ENCODE assay signal across 16 mouse cellular contexts in the genomic region with DNA sequence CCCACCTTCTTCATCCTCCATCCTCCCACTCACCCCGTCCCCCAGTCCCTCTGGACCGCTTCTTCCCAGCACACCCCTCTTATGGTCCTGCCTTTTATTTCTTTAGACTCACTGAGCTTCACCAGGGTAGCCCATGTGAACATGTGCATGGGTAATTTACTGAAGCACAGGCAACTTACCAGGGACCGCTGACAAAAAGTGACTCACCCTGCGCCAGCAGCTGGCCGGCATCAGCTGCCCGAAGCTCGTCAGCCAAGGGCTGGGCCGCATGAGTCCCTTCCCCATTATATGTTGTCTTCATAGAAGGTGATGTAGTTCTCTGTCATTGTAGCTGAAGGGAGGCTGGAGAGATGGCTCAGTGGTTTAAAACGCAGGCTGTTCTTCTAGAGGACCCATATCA.
DNase-seq lines count a peak whose midpoint lies in the region; ATAC-seq and TF ChIP-seq lines count a peak whose summit lies in the region.
"Had no signal": no experiment of that assay in that cellular context is flagged by ENCODE, and none has a peak within 500 bp of the region (broad histone marks: within the 10 kb centered on the region; RNA-seq: fewer than 3 reads in every experiment).

No protein-coding gene starts in this region.

- intact Hi-C loops in gastrocnemius, adult 2 months (cut with DNase I) = loop anchor here (2.0 kb wide), 1 partner anchor 323 kb away; no protein-coding TSS in a partner anchor
- intact Hi-C loops in heart, adult 2 months (cut with DNase I) = no loop called here

- no peaks in the 10 kb centered on the region for H3K79me2 ChIP-seq in heart, adult 2 months (replicated peaks; ENCODE audit: control insufficient read depth, insufficient read depth, low read length)

- peak; percentile 39 for DNase-seq in gastrocnemius, adult 2 months
- DNase-seq in gastrocnemius, adult 18-20 months (ENCODE audit: low spot score) = no peak
- peak; percentile 18 to 36 for DNase-seq in heart, adult 2 months
- DNase-seq in heart, postnatal 4 days = no peak
- DNase-seq in stomach, postnatal 0 days (ENCODE audit: low spot score) = no peak
- DNase-seq: adrenal gland, adult 2 months; adrenal gland, postnatal 25 days; cerebellum, adult 2 months; cerebellum, postnatal 14 days; forebrain, postnatal 0 days had no signal

- no peaks in the 10 kb centered on the region for H3K4me1 ChIP-seq in heart, adult 2 months (ENCODE audit: control insufficient read depth, insufficient read depth, low read length)
- H3K4me1 ChIP-seq in liver, embryonic 15.5 days (replicated peaks) = peaks cover 41% of the 10 kb centered on the region
- H3K4me1 ChIP-seq in liver, embryonic 12.5 days = peaks cover 41% of the 10 kb centered on the region
- no peaks in the 10 kb centered on the region for H3K4me1 ChIP-seq in stomach, postnatal 0 days (replicated peaks; ENCODE audit: control insufficient read depth, insufficient read depth)

- no peak for ATAC-seq in liver, embryonic 15.5 days (ENCODE audit: insufficient read depth)
- no peak for ATAC-seq in liver, embryonic 12.5 days
- ATAC-seq in stomach, postnatal 0 days (ENCODE audit: low FRiP score, low TSS enrichment) = no peak
- ATAC-seq: forebrain, postnatal 0 days; intestine, embryonic 16.5 days had no signal

- H3K9ac ChIP-seq in heart, adult 2 months (ENCODE audit: low read depth, low read length) = no peak overlapping the region
- no peak overlapping the region for H3K9ac ChIP-seq in liver, embryonic 15.5 days
- no peak overlapping the region for H3K9ac ChIP-seq in liver, embryonic 12.5 days
- no peak overlapping the region for H3K9ac ChIP-seq in stomach, postnatal 0 days (ENCODE audit: low read length)
- H3K9ac ChIP-seq: embryonic facial prominence, embryonic 12.5 days; forebrain, postnatal 0 days; heart, embryonic 12.5 days; hindbrain, embryonic 15.5 days had no signal

- no peaks in the 10 kb centered on the region for H3K9me3 ChIP-seq in liver, embryonic 15.5 days (replicated peaks)
- H3K9me3 ChIP-seq in liver, embryonic 12.5 days (replicated peaks) = no peaks in the 10 kb centered on the region
- H3K9me3 ChIP-seq in stomach, postnatal 0 days (ENCODE audit: control insufficient read depth, low read length) = no peaks in the 10 kb centered on the region
- H3K9me3 ChIP-seq: embryonic facial prominence, embryonic 12.5 days; heart, embryonic 12.5 days; hindbrain, embryonic 15.5 days had no signal

- no peak for TF ChIP-seq POLR2A in heart, adult 2 months (IDR thresholded peaks at IDR 0.05; ENCODE audit: insufficient read depth, low read depth, low read length)

- H3K4me2 ChIP-seq in liver, embryonic 15.5 days = no peak overlapping the region
- H3K4me2 ChIP-seq in liver, embryonic 12.5 days = no peak overlapping the region
- H3K4me2 ChIP-seq in stomach, postnatal 0 days (replicated peaks; ENCODE audit: low read depth) = no peak overlapping the region
- H3K4me2 ChIP-seq: embryonic facial prominence, embryonic 12.5 days; hindbrain, embryonic 15.5 days had no signal

- H3K27me3 ChIP-seq in heart, adult 2 months (ENCODE audit: control insufficient read depth, insufficient read depth, low read length) = no peaks in the 10 kb centered on the region
- no peaks in the 10 kb centered on the region; the same call in 1 of the 2 replicates for H3K27me3 ChIP-seq in liver, embryonic 15.5 days
- H3K27me3 ChIP-seq in liver, embryonic 12.5 days (replicated peaks) = no peaks in the 10 kb centered on the region; the same call in 1 of the 2 replicates
- no peaks in the 10 kb centered on the region for H3K27me3 ChIP-seq in stomach, postnatal 0 days (ENCODE audit: control insufficient read depth, insufficient read depth, low read length)
- H3K27me3 ChIP-seq: embryonic facial prominence, embryonic 12.5 days; heart, embryonic 12.5 days; hindbrain, embryonic 15.5 days had no signal

- TF ChIP-seq CTCF in gastrocnemius, adult 2 months (IDR thresholded peaks at IDR 0.05) = no peak
- TF ChIP-seq CTCF in heart, adult 2 months (IDR thresholded peaks at IDR 0.05) = no peak
- TF ChIP-seq CTCF in stomach, postnatal 0 days (IDR thresholded peaks at IDR 0.05; ENCODE audit: low read depth) = no peak

- no peak for TF ChIP-seq EP300 in heart, adult 2 months (IDR thresholded peaks at IDR 0.05; ENCODE audit: insufficient read depth, low read depth, low read length)
- TF ChIP-seq EP300 in stomach, postnatal 0 days (optimal IDR thresholded peaks at IDR 0.05) = no peak

- no peak overlapping the region for H3K4me3 ChIP-seq in gastrocnemius, adult 2 months
- H3K4me3 ChIP-seq in heart, adult 2 months = no peak overlapping the region
- H3K4me3 ChIP-seq in liver, embryonic 15.5 days (replicated peaks) = no peak overlapping the region
- no peak overlapping the region for H3K4me3 ChIP-seq in liver, embryonic 12.5 days
- no peak overlapping the region for H3K4me3 ChIP-seq in stomach, postnatal 0 days (ENCODE audit: low read depth, low read length)
- H3K4me3 ChIP-seq: embryonic facial prominence, embryonic 12.5 days; heart, embryonic 12.5 days; hindbrain, embryonic 15.5 days had no signal

- H3K27ac ChIP-seq in gastrocnemius, adult 2 months = peak overlapping the region; percentile 31; the same call in 1 of the 2 replicates
- no peak overlapping the region for H3K27ac ChIP-seq in heart, adult 2 months
- H3K27ac ChIP-seq in liver, embryonic 15.5 days (replicated peaks) = 0 out of 2 replicates have a peak overlapping the region, but pooled peaks have one; percentile 49
- no peak overlapping the region for H3K27ac ChIP-seq in liver, embryonic 12.5 days
- H3K27ac ChIP-seq in stomach, postnatal 0 days (replicated peaks) = no peak overlapping the region
- H3K27ac ChIP-seq: hindbrain, embryonic 15.5 days had no signal

- 85% methylated on average over 9 of the region's 9 CpGs for WGBS in heart, adult 2 months
- WGBS in liver, embryonic 15.5 days (ENCODE audit: insufficient replicate concordance) = 91% methylated on average over 9 of the region's 9 CpGs
- 90% methylated on average over 9 of the region's 9 CpGs for WGBS in liver, embryonic 12.5 days (ENCODE audit: insufficient replicate concordance)
- 82% methylated on average over 9 of the region's 9 CpGs for WGBS in stomach, postnatal 0 days

- H3K36me3 ChIP-seq in heart, adult 2 months (ENCODE audit: control insufficient read depth, insufficient read depth, low read length) = no peaks in the 10 kb centered on the region
- H3K36me3 ChIP-seq in liver, embryonic 15.5 days (replicated peaks) = no peaks in the 10 kb centered on the region
- no peaks in the 10 kb centered on the region for H3K36me3 ChIP-seq in liver, embryonic 12.5 days
- no peaks in the 10 kb centered on the region for H3K36me3 ChIP-seq in stomach, postnatal 0 days (ENCODE audit: control insufficient read depth, insufficient read depth, low read length)
- H3K36me3 ChIP-seq: heart, embryonic 12.5 days; hindbrain, embryonic 15.5 days had no signal

Comparison
In these comparisons a context has a peak if more than half of its experiments do, and no peak if none do; other contexts are left out.
1. DNase-seq: peak in gastrocnemius, adult 2 months (single experiment) and heart, adult 2 months (2 of 2); none in gastrocnemius, adult 18-20 months (single experiment), heart, postnatal 4 days (single experiment) and stomach, postnatal 0 days (single experiment).
2. H3K27ac ChIP-seq: peak in gastrocnemius, adult 2 months (single experiment) and liver, embryonic 15.5 days (single experiment); none in heart, adult 2 months (single experiment), liver, embryonic 12.5 days (single experiment) and stomach, postnatal 0 days (single experiment).